Mouse (Mus musculus) stomach, embryonic 14.5 days (tissue): ENCODE results near the gene Adra1b. TPM values are rescaled to one million over a fixed set of nuclear protein-coding genes. Genes with fewer than 3 reads are reported as not detected.

ENCODE experiments used
- ATAC-seq: fragments of 200-750 bp; cut with Nextera tagmentation; 2 replicates; pipeline ENCODE4 v1.8.0; 2017; ENCODE audit warnings: low read depth, moderate TSS enrichment; ENCODE audit not compliant: insufficient number of reproducible peaks, insufficient read depth, low FRiP score
- H3K27ac ChIP-seq: fragments of 300-500 bp; sonication (generic); 2 replicates; pipeline ENCODE4 v1.5.1; 2014; ENCODE audit warnings: mild to moderate bottlenecking, low read length, moderate library complexity, mixed read lengths
- H3K27me3 ChIP-seq: fragments of 300-500 bp; sonication (generic); 2 replicates; pipeline ENCODE4 v1.6.1; 2014; ENCODE audit warnings: low read length, control low read depth, mixed read lengths; ENCODE audit not compliant: control insufficient read depth, insufficient read depth
- H3K36me3 ChIP-seq: fragments of 300-500 bp; sonication (generic); 2 replicates; pipeline ENCODE4 v1.6.1; 2014; ENCODE audit warnings: mild to moderate bottlenecking, control low read depth, low read length, moderate library complexity, mixed read lengths; ENCODE audit not compliant: control insufficient read depth, insufficient read depth
- H3K4me1 ChIP-seq: fragments of 300-500 bp; sonication (generic); 2 replicates; pipeline ENCODE4 v1.6.1; 2014; ENCODE audit warnings: low read length, control low read depth, mixed read lengths; ENCODE audit not compliant: control insufficient read depth, insufficient read depth
- H3K4me2 ChIP-seq: fragments of 300-500 bp; sonication (generic); replicated peaks from 2 replicates; pipeline ENCODE4 v1.6.1; 2014; ENCODE audit warnings: low read depth, low read length, control low read depth
- H3K4me3 ChIP-seq: fragments of 300-500 bp; sonication (generic); 2 replicates; pipeline ENCODE4 v1.5.1; 2014; ENCODE audit warnings: low read depth, low read length, control low read depth
- H3K9ac ChIP-seq: fragments of 300-500 bp; sonication (generic); replicated peaks from 2 replicates; pipeline ENCODE4 v1.6.1; 2014; ENCODE audit warnings: low read depth, mild to moderate bottlenecking, control low read depth, low read length, moderate library complexity, mixed read lengths
- H3K9me3 ChIP-seq: fragments of 300-500 bp; sonication (generic); 2 replicates; pipeline ENCODE4 v1.6.1; 2016; ENCODE audit warnings: low read depth, low read length, control low read depth; ENCODE audit not compliant: control insufficient read depth
- WGBS: fragments of 180-500 bp; shearing (Covaris S2); extraction: QIAGEN DNeasy Blood & Tissue Kit; methylation state at CpG from one replicate; pipeline ENCODE4 v1.1.7; 2014; 5-methylcytosine and 5-hydroxymethylcytosine counted together
- polyA plus RNA-seq: library from polyadenylated mRNA; unstranded; fragments of >200 nt; fragmentation: Nextera tagmentation; extraction: Ambion mirVana; gene quantifications from 2 replicates; pipeline ENCODE4 v1.2.1, GENCODE M21; 2014

Gene Adra1b
- polyA plus RNA-seq, 1 experiment from 2014 or later = 0.26 TPM

DNA sequence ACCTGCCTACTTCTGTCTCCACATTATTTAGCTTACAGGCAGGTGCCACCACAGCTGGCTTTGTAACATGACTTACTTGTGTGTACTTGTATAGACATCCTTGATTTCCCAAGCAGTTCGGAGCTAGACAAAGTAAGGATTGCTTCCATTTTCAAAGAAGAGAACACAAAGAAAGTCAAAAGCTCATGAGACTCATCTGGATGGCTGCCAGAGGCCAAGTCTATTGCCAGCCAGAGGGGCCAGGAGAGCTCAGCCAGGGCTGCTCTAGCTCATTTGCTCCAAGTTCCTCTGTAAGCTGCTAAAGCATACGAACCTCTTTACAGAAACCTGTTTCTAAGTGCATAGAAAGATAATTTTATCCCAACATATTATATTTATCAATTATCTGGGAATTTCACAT, 142.6 kb downstream of the Adra1b start:
- Histone ChIP-seq H3K27me3 (no peaks in the 10 kb centered on the region), H3K4me2 (no peak overlapping the region), H3K36me3 (no peaks in the 10 kb centered on the region), H3K27ac (no peak overlapping the region), H3K4me3 (no peak overlapping the region), H3K9me3 (no peaks in the 10 kb centered on the region), H3K9ac (no peak overlapping the region), H3K4me1 (no peaks in the 10 kb centered on the region)
- 75% methylated on average over 2 of the region's 2 CpGs for WGBS
- no peak for ATAC-seq

- no peaks in the 10 kb centered on the region for H3K27me3 ChIP-seq
- WGBS = 60% methylated on average over 5 of the region's 5 CpGs
- no peak overlapping the region for H3K4me3 ChIP-seq
- H3K9ac ChIP-seq = no peak overlapping the region
- H3K36me3 ChIP-seq = no peaks in the 10 kb centered on the region
- no peak overlapping the region for H3K27ac ChIP-seq
- H3K4me2 ChIP-seq = no peak overlapping the region
- no peak for ATAC-seq
- no peaks in the 10 kb centered on the region for H3K4me1 ChIP-seq
- no peaks in the 10 kb centered on the region for H3K9me3 ChIP-seq
Measured at GRCm38 (mm10) chr11:43755411-43755810, 145.6 kb downstream of the Adra1b start.

GRCm38 (mm10) chr11:43754568-43754967, 146.4 kb downstream of the Adra1b start:
- no peak overlapping the region for H3K4me2 ChIP-seq
- 65% methylated on average over 1 of the region's 1 CpGs for WGBS
- no peaks in the 10 kb centered on the region for H3K27me3 ChIP-seq
- no peak overlapping the region for H3K4me3 ChIP-seq
- H3K9me3 ChIP-seq = no peaks in the 10 kb centered on the region
- H3K4me1 ChIP-seq = no peaks in the 10 kb centered on the region
- H3K36me3 ChIP-seq = no peaks in the 10 kb centered on the region
- no peak for ATAC-seq
- no peak overlapping the region for H3K9ac ChIP-seq
- H3K27ac ChIP-seq = no peak overlapping the region

- H3K9me3 ChIP-seq = no peaks in the 10 kb centered on the region
- 59% methylated on average over 2 of the region's 2 CpGs for WGBS
- H3K9ac ChIP-seq = no peak overlapping the region
- H3K27ac ChIP-seq = no peak overlapping the region
- no peak overlapping the region for H3K4me2 ChIP-seq
- H3K4me1 ChIP-seq = peaks cover 5% of the 10 kb centered on the region; the same call in 1 of the 2 replicates
- no peaks in the 10 kb centered on the region for H3K27me3 ChIP-seq
- H3K4me3 ChIP-seq = no peak overlapping the region
- no peaks in the 10 kb centered on the region for H3K36me3 ChIP-seq
- no peak for ATAC-seq
Measured at GRCm38 (mm10) chr11:43751542-43751941, 149.5 kb downstream of the Adra1b start.

DNA sequence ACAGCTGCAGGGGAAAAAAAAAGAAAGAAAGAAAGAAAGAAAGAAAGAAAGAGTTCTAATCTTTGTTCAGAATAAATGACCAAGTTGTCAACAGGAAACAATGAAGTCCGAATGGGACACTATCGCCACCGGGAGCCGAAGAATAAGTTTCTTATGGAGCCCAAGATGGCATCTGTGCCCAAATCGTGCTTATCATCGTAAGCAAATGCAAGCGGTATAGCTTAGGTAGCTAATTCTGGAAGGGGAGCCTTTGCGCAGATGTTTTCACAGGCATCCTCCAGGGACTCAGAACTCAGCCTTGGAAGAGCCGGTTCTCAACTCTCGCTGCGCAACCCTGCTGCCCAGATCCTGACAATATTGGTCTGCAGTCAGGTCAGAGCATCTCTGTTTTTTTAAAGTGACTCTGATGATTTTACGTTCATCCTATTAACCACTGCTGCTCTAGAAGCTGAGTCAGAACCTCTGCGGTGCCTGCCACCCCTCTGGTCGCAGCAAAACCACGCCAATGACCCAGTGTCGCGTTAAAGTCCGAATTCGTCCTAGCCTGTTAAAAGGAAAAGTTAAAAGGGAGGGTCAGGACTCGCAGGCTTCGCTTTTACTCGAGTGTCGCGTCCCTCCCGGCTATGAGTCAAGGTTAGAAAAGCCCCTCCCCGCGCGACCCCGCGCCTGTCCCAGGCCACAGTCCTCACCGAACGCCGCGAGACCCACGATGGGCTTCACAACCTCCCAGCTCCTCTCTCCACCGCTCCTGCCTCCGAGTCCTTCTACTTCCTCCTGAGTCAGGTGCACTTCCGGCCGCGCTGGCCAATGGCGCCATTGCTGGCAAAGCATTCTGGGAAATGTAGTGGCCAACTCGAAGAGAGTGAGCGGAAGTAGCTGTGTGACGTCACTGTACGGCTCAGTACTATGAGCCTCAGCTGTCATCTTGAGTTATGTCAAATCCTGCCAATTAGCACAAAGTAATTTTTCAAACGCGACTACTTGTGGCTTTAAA, 153.5 kb downstream of the Adra1b start, which contains the start of gene Ttc1:
Gene Ttc1 (minus strand): TSS at position 776 of the 994 bp plus-strand sequence.
- Histone ChIP-seq H3K4me2 (peak within 1 kb of the TSS; percentile 93), H3K36me3 (peaks cover 25% of the 10 kb centered on the region), H3K27ac (0 out of 2 replicates have a peak within 1 kb of the TSS, but pooled peaks have one; percentile 6), H3K9me3 (no peaks in the 10 kb centered on the region), H3K9ac (peak within 1 kb of the TSS; percentile 71), H3K4me3 (peak within 1 kb of the TSS; percentile 81), H3K27me3 (no peaks in the 10 kb centered on the region), H3K4me1 (peaks cover 5% of the 10 kb centered on the region; the same call in 1 of the 2 replicates)
- WGBS = 3% methylated on average over 47 of the region's 47 CpGs
- peak; percentile 99 for ATAC-seq

DNA sequence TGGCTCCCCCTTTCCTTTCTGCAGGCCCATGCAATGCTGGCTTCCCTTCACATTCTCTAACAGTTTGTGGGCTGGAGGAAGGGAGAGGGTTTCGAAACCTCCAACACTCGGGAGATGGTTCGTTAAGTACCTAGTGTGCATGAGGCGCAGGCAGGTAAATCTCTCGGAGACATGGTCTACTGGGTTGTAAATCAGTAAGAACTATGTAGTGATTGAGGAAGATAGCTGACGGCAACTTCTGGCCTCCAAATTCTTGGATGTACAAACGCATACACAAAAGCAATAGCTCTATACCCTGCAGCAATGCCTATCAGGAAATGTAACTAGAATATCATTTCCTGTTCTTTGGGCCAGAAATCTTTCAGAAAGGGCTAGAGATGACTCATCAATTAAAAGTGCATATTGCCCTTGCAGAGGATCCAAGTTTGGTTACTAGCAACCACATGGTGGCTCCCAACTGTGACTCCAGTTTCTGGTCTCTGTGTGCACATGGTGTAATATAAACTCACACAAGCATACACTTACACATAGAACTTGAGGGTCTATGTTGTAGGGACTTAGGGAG, 172.2 kb downstream of the Adra1b start:
- Histone ChIP-seq H3K4me2 (no peak overlapping the region), H3K27ac (no peak overlapping the region), H3K27me3 (no peaks in the 10 kb centered on the region), H3K4me3 (no peak overlapping the region), H3K9ac (no peak overlapping the region), H3K36me3 (peaks cover 35% of the 10 kb centered on the region; the same call in 1 of the 2 replicates), H3K4me1 (no peaks in the 10 kb centered on the region), H3K9me3 (no peaks in the 10 kb centered on the region)
- no peak for ATAC-seq
- WGBS = 91% methylated on average over 7 of the region's 7 CpGs

DNA sequence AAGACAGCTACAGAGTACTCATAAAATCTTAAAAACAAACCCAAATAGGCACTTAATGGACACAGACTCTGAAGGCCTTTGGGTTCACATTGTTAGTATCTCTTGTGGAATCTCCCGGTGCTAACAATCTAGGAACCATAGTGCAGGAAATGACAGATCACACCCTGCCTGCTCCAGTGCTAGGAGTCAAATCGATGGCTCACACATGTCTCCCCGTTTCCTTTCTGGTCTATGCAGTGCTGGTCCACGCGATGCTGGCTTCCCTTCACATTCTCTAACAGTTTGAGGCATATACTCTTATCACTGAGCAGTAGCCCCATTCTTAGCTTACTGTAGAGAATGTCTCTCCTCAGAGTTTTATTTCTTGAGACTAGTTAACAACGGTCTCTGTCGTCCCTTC, 173.2 kb downstream of the Adra1b start:
- Histone ChIP-seq H3K36me3 (peaks cover 25% of the 10 kb centered on the region; the same call in 1 of the 2 replicates), H3K4me3 (no peak overlapping the region), H3K27me3 (no peaks in the 10 kb centered on the region), H3K27ac (no peak overlapping the region), H3K9me3 (no peaks in the 10 kb centered on the region), H3K4me1 (no peaks in the 10 kb centered on the region), H3K4me2 (no peak overlapping the region), H3K9ac (no peak overlapping the region)
- no peak for ATAC-seq
- 69% methylated on average over 7 of the region's 7 CpGs for WGBS
